Mouse (Mus musculus): Measurements from ENCODE around the gene 2310061I04Rik.

Gene 2310061I04Rik

GRCm38 (mm10) chr17:35915538-35916296, 18.5 kb upstream of the 2310061I04Rik start:
- peak; percentile 74 for DNase-seq (ENCODE audit: low read depth)

GRCm38 (mm10) chr17:35914975-35915374, 17.7 kb upstream of the 2310061I04Rik start:
- peak; percentile 51 for DNase-seq (ENCODE audit: low read depth)

GRCm38 (mm10) chr17:35909919-35910369, 12.7 kb upstream of the 2310061I04Rik start, which contains the start of gene Atat1:
Gene Atat1, minus strand, starts transcription at chr17:35910075.
- DNase-seq (ENCODE audit: low read depth) = peak; percentile 95

GRCm38 (mm10) chr17:35909186-35909918, 12.1 kb upstream of the 2310061I04Rik start:
- no peak for DNase-seq (ENCODE audit: low read depth)

- DNase-seq (ENCODE audit: low read depth) = peak; percentile 67
Measured at GRCm38 (mm10) chr17:35907609-35908008, 10.4 kb upstream of the 2310061I04Rik start.

GRCm38 (mm10) chr17:35905587-35905986, 8.4 kb upstream of the 2310061I04Rik start:
- no peak for DNase-seq (ENCODE audit: low read depth)

GRCm38 (mm10) chr17:35903992-35904355, 6.7 kb upstream of the 2310061I04Rik start:
- DNase-seq (ENCODE audit: low read depth) = no peak

- peak; percentile 65 for DNase-seq (ENCODE audit: low read depth)
Measured at GRCm38 (mm10) chr17:35903343-35903991, 6.2 kb upstream of the 2310061I04Rik start.

- DNase-seq (ENCODE audit: low read depth) = no peak
Measured at GRCm38 (mm10) chr17:35900636-35901035, 3.4 kb upstream of the 2310061I04Rik start.

GRCm38 (mm10) chr17:35897644-35898573, 678 bp upstream of the 2310061I04Rik start:
- DNase-seq (ENCODE audit: low read depth) = no peak

- no peak for DNase-seq (ENCODE audit: low read depth)
Measured at GRCm38 (mm10) chr17:35887725-35888124, 9.5 kb downstream of the 2310061I04Rik start.

- DNase-seq (ENCODE audit: low read depth) = no peak
Measured at GRCm38 (mm10) chr17:35883777-35884176, 13.5 kb downstream of the 2310061I04Rik start.

GRCm38 (mm10) chr17:35882924-35883323, 14.3 kb downstream of the 2310061I04Rik start:
- no peak for DNase-seq (ENCODE audit: low read depth)

- peak; percentile 98 for DNase-seq (ENCODE audit: low read depth)
Measured at GRCm38 (mm10) chr17:35879245-35880057, 17.8 kb downstream of the 2310061I04Rik start, which contains the start of gene Dhx16. Gene Dhx16, plus strand, starts transcription at chr17:35879819.

- DNase-seq (ENCODE audit: low read depth) = no peak
Measured at GRCm38 (mm10) chr17:35874721-35875120, 22.5 kb downstream of the 2310061I04Rik start.

GRCm38 (mm10) chr17:35873774-35874519, 23.3 kb downstream of the 2310061I04Rik start:
- DNase-seq (ENCODE audit: low read depth) = peak; percentile 84

- DNase-seq (ENCODE audit: low read depth) = peak; percentile 75
Measured at GRCm38 (mm10) chr17:35870884-35871696, 26.1 kb downstream of the 2310061I04Rik start.

- DNase-seq (ENCODE audit: low read depth) = peak; percentile 100
Measured at GRCm38 (mm10) chr17:35870151-35870883, 26.9 kb downstream of the 2310061I04Rik start.

Measured in 416B (cell line).